Mouse (Mus musculus) cerebellum, postnatal 4 days (tissue): Measurements from ENCODE around the gene Tln1.
A peak's percentile ranks its signal among the peaks of the same experiment; 100 is the strongest.

Experiments used
- DNase-seq, 2 experiments: peaks; one replicate each; pipeline ENCODE4 v3.0.0; 2022; ENCODE audit warnings: low spot score in 2 of 2, mixed read lengths in 1 of 2

Gene Tln1

GRCm38 (mm10) chr4:43547160-43547559 is 15.3 kb downstream of the Tln1 start:
- DNase-seq: no peak

- DNase-seq: no peak
These were observed 16.0 kb downstream of the Tln1 start for GRCm38 (mm10) chr4:43546375-43547047.

DNA sequence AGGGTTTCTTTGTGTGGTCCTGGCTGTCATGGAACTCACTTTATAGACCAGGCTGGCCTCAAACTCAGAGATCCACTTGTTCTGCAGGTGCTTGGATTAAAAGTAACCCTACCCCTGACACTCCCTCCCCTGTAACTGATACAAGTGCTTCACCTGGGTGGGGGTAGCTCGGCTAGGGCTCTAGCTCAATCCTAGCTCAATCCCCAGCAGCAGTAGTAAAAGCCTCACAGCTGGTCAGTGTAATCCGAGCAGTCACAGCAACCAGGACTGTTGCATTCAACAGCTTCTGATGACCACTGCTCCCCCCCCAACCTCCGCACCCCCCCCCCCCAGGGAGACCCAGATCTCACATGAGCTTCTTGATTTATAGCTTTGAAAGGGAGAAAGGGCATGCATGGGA is 20.4 kb downstream of the Tln1 start:
- DNase-seq: no peak

- DNase-seq: no peak
These were observed 26.5 kb downstream of the Tln1 start for GRCm38 (mm10) chr4:43536031-43536430.

DNA sequence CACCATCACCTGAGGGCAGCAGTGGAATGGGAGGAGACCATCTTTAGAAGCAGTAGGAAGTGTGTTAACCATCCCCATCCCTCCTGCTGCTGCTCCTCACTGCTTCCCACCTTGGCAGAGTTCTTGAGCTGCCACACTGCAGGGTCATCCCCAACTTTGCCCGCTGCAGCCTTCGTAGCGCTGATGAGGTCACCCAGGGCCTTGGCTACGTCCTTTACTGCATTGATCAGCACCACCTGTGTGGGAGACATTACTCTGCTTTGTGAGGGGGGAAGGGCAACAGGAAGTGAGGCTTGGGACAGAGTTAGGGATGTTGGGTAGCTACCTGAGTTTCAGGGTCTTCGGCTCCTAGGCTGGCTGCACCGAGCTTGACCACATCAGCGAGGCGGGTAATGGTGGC is 26.9 kb downstream of the Tln1 start:
- DNase-seq: no peak

DNA sequence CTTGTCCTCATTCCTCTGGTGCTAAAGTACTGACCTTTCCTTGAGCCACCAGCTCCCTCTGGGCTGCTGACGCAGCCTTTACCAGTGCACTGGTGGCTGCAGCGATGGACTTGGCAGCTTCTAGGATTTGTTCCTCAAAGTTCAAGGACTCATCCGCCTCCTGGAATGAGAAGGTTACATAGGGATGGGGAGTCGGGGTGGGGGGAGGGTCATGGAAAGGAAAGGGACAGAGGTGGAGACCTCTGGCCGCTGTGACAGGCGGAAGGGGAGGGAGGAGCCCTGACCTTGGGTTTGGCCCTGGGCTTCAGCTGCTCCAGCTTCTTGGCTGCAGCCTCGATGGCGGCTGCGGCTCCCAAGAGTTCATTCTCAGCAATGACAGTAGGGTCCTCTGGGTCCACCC is 29.2 kb downstream of the Tln1 start:
- DNase-seq: no peak

- DNase-seq: peak; percentile 49 to 71
These were observed 31.9 kb downstream of the Tln1 start for GRCm38 (mm10) chr4:43530581-43530980.

DNA sequence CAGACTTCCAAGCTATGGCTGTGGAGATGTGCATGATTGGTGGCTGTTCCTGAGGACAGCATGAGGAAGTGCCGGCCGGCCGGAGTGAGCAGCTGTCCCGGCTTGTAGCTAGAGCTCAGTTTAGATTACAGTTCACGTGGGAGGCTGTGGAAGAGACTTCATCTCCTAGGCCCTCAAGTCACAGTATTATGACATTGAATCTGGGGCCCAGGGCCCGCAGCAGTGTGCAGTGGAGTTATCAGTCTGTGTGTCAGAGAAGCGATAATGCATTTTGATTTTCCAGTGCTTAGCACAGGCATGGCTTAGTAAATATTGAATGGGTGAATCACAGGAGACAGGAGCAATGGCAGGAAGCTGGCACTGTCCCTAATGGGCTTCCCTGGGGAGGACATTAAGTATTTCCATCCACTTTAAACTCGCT is 32.4 kb downstream of the Tln1 start:
- no peak for DNase-seq

GRCm38 (mm10) chr4:43528487-43528886 is 34.0 kb downstream of the Tln1 start:
- no peak for DNase-seq

DNA sequence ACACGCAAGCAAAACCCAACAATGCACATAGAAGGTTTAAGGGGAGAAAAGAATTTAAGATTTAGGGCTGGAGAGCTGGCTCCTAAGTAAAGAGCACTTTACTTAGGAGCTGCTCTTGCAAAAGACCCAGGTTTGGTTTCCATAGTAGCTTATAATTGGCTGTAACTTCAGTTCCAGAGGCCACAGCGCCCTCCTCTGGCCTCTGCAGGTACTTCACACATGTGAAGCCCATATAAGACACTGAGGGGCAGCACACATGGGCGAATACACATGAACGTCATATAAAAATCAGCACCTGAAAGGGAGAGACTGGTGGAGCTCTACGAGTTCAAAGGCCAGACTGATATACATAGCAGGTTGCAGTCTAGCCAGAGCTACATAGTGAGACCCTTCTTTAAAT is 34.6 kb downstream of the Tln1 start:
- DNase-seq: no peak

DNA sequence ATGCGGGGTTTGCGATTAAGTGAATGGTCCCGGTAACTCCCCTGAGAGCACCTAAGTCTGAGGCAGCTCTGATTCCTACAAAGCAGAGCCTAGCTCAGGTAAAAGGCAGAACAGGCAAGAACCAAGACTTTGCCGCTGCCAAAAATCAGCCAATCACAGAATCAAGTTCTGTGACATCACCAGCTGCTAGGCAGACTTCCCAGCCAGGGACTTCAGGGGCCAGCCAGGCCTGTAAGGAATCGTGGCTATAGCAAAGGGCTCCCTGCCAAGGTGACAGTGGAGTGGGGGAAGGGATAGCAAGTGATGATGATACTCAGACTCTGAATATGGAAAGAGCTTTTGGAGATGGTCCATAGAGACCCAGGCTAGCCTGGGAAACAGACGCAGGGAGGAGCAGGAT is 42.5 kb downstream of the Tln1 start:
- DNase-seq: peak; percentile 90 to 95

DNA sequence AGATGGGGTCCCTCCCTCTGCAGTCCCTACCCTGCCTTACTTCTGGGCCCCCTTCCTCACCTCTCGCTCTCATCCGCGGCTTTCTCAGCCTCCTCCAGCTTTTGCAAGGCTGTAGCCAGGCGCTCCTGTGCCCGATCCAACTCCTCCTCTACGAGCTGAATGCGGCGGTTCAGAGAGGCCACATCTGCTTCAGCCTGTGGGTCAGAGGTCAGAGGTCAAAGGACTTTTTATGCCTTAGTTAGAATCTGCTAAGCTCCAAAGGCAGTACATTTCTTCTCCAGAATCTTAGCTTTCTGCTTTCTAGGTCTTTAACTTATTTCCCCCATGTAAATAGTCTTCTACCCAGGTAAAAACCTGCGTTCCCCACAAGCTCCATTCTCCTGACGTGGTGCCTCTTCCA is 42.9 kb downstream of the Tln1 start:
- no peak for DNase-seq

DNA sequence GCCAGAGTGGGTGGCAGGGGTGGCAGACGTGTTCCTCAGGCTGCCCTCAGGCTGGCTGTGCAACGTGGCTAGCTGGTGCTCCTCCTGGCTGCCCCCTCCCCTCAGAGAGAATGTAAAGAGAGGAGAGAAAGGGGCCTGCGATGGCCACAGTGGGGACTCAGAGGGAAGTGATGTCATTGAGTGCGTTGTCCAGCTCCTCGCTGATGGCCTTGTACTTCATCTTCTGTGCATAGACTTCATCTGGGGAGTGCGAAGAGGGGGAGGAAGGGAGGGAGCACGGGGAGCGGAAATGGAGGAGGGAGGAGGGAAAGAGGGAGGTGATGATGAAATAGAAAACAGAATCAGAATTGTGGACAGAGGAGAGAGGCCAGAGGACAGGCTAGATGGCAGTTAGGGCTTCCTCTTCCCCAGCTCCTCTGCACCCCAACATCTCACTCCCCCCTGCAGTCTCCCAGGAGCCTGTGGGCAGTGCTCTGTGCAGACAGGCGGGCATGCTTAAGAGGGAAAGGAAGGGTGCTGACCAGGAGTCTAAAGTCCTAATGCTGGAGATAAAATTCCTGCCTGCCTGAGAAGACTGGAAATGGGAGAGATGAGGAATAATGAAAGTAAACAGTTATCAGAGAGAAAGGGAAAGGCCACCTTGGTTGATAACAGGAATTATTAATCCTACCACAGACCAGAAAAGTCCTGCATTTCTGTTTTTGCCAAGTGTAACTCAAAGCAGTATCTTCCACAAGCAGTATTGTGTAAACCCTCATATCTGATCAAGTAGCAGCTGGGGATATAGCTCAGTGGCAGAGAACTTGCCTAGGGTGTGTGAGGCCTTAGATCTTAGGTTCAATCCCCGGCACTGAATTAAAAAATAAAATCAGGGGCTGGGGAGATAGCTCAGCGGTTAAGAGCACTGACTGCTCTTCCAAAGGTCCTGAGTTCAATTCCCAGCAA is 46.5 kb downstream of the Tln1 start:
- no peak for DNase-seq

- no peak for DNase-seq
These were observed 48.7 kb downstream of the Tln1 start for GRCm38 (mm10) chr4:43513791-43514190.

DNA sequence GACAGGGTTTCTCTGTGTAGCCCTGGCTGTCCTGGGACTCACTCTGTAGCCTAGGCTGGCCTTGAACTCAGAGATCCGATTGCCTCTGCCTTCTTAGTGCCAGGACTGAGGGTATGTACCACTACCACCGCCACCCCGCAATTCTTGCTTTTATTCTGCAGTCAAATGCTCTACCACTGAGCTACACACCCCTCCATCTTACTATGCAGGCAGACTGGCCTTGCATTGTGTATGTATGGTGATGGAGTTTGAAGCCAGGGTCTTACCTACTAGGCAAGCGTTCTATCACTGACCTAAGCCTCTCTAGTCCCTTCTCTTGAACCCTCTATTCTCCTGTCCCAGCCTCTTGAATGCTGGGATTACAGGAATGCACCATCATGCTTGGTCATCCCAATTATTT is 49.2 kb downstream of the Tln1 start:
- DNase-seq: no peak

GRCm38 (mm10) chr4:43512653-43513052 is 49.8 kb downstream of the Tln1 start:
- no peak for DNase-seq

- DNase-seq: no peak
These were observed 50.6 kb downstream of the Tln1 start for GRCm38 (mm10) chr4:43511675-43512454.

- no peak for DNase-seq
These were observed 53.4 kb downstream of the Tln1 start for GRCm38 (mm10) chr4:43509109-43509508.

GRCm38 (mm10) chr4:43508666-43508997 is 53.9 kb downstream of the Tln1 start:
- no peak for DNase-seq

- no peak for DNase-seq
These were observed 54.4 kb downstream of the Tln1 start for GRCm38 (mm10) chr4:43507938-43508665.

- DNase-seq: peak in 1 of 2 experiments; percentile 49
These were observed 55.8 kb downstream of the Tln1 start, which contains the start of gene Car9 for GRCm38 (mm10) chr4:43506536-43507185. Car9 (plus strand) TSS chr4:43506966.
